24 mouse cellular contexts compared by ENCODE assay signal in genomic region chr2:104065526-104065925, GRCm38 (mm10). TPM values are rescaled to one million over a fixed set of nuclear protein-coding genes. Genes with fewer than 3 reads are reported as not detected.
"Had no signal": no experiment of that assay in that cellular context is flagged by ENCODE, and none has a peak within 500 bp of the region (broad histone marks: within the 10 kb centered on the region; RNA-seq: fewer than 3 reads in every experiment).

Gene Gm10912, plus strand, starts transcription at chr2:104065826.

RNA-seq across cellular contexts. Expression of gene Gm10912, which starts in this region (rescaled TPM):
- total RNA-seq: hematopoietic stem cell, adult 5-6 weeks; hindbrain, postnatal 0 days; layer of hippocampus, postnatal 14 days had no signal
- polyA plus RNA-seq: heart, embryonic 10.5 days; heart, embryonic 11.5 days; heart, embryonic 12.5 days; heart, embryonic 13.5 days; heart, embryonic 14.5 days; heart, embryonic 16.5 days; hindbrain, embryonic 10.5 days; hindbrain, embryonic 11.5 days; hindbrain, embryonic 12.5 days; hindbrain, embryonic 13.5 days; hindbrain, embryonic 14.5 days; hindbrain, embryonic 15.5 days; hindbrain, embryonic 16.5 days; hindbrain, postnatal 0 days; intestine, embryonic 14.5 days; intestine, embryonic 16.5 days; intestine, postnatal 0 days; kidney, embryonic 14.5 days; kidney, embryonic 15.5 days; kidney, embryonic 16.5 days; kidney, postnatal 0 days; large intestine, adult 2 months had no signal
